ENCODE assay signal across 15 mouse cellular contexts in genomic region chr5:53922149-53922904, GRCm38 (mm10).
A peak's percentile ranks its signal among the peaks of the same experiment; 100 is the strongest.
DNase-seq lines count a peak whose midpoint lies in the region; ATAC-seq lines count a peak whose summit lies in the region.
"Had no signal": no experiment of that assay in that cellular context is flagged by ENCODE, and none has a peak within 500 bp of the region (broad histone marks: within the 10 kb centered on the region; RNA-seq: fewer than 3 reads in every experiment).

No protein-coding gene starts in this region.

- peaks cover 3% of the 10 kb centered on the region; the same call in 1 of the 2 replicates for H3K9me3 ChIP-seq in hindbrain, embryonic 13.5 days
- H3K9me3 ChIP-seq in hindbrain, embryonic 11.5 days (ENCODE audit: control insufficient read depth, low read length), result no peaks in the 10 kb centered on the region
- no peaks in the 10 kb centered on the region for H3K9me3 ChIP-seq in forebrain, embryonic 14.5 days (replicated peaks; ENCODE audit: control insufficient read depth, low read length)
- H3K9me3 ChIP-seq in midbrain, embryonic 12.5 days, result no peaks in the 10 kb centered on the region
- peaks cover 5% of the 10 kb centered on the region; the same call in 1 of the 2 replicates for H3K9me3 ChIP-seq in kidney, embryonic 16.5 days (ENCODE audit: low read length)
- H3K9me3 ChIP-seq: heart, embryonic 10.5 days had no signal

- DNase-seq in hindbrain, embryonic 11.5 days (ENCODE audit: low spot score), result no peak
- peak; percentile 85 for DNase-seq in Muller cell, postnatal 12 days (ENCODE audit: inconsistent ontology term)
- DNase-seq in forebrain, embryonic 14.5 days (ENCODE audit: low spot score), result peak; percentile 71
- no peak for DNase-seq in urinary bladder, postnatal 14 days (ENCODE audit: low spot score)
- DNase-seq in heart, adult 9 months (ENCODE audit: low spot score in 2 of 2), result no peak
- DNase-seq: cerebellum, postnatal 25 days; heart, postnatal 36 days; kidney, adult 2 months; layer of hippocampus, adult 9-11 months; thymus, postnatal 36 days had no signal

- H3K9ac ChIP-seq in hindbrain, embryonic 13.5 days, result no peak overlapping the region
- no peak overlapping the region for H3K9ac ChIP-seq in hindbrain, embryonic 11.5 days (ENCODE audit: low read depth, low read length)
- H3K9ac ChIP-seq in forebrain, embryonic 14.5 days (ENCODE audit: low read length), result no peak overlapping the region
- no peak overlapping the region for H3K9ac ChIP-seq in midbrain, embryonic 12.5 days (replicated peaks)
- no peak overlapping the region for H3K9ac ChIP-seq in kidney, embryonic 16.5 days (replicated peaks; ENCODE audit: low read length)
- H3K9ac ChIP-seq: embryonic facial prominence, embryonic 13.5 days had no signal

- no peak overlapping the region for H3K4me2 ChIP-seq in hindbrain, embryonic 13.5 days
- no peak overlapping the region for H3K4me2 ChIP-seq in hindbrain, embryonic 11.5 days (replicated peaks; ENCODE audit: low read depth, low read length)
- no peak overlapping the region for H3K4me2 ChIP-seq in forebrain, embryonic 14.5 days (ENCODE audit: low read length)
- H3K4me2 ChIP-seq in midbrain, embryonic 12.5 days (replicated peaks), result no peak overlapping the region
- no peak overlapping the region for H3K4me2 ChIP-seq in kidney, embryonic 16.5 days (replicated peaks; ENCODE audit: low read depth, low read length)
- H3K4me2 ChIP-seq: embryonic facial prominence, embryonic 13.5 days had no signal

- no peaks in the 10 kb centered on the region; the same call in none of the 2 replicates for H3K36me3 ChIP-seq in hindbrain, embryonic 13.5 days
- no peaks in the 10 kb centered on the region for H3K36me3 ChIP-seq in hindbrain, embryonic 11.5 days (ENCODE audit: control insufficient read depth, insufficient read depth, low read length)
- H3K36me3 ChIP-seq in forebrain, embryonic 14.5 days (ENCODE audit: control insufficient read depth, insufficient read depth, low read length), result no peaks in the 10 kb centered on the region
- H3K36me3 ChIP-seq in midbrain, embryonic 12.5 days, result no peaks in the 10 kb centered on the region
- H3K36me3 ChIP-seq in kidney, embryonic 16.5 days (ENCODE audit: insufficient read depth, low read length), result no peaks in the 10 kb centered on the region
- H3K36me3 ChIP-seq: embryonic facial prominence, embryonic 13.5 days; heart, embryonic 10.5 days had no signal

- 61% methylated on average over 10 of the region's 10 CpGs for WGBS in hindbrain, embryonic 13.5 days
- WGBS in hindbrain, embryonic 11.5 days, result 80% methylated on average over 10 of the region's 10 CpGs
- 29% methylated on average over 10 of the region's 10 CpGs for WGBS in forebrain, embryonic 14.5 days
- 72% methylated on average over 10 of the region's 10 CpGs for WGBS in midbrain, embryonic 12.5 days
- WGBS in kidney, embryonic 16.5 days, result 72% methylated on average over 10 of the region's 10 CpGs

- H3K4me1 ChIP-seq in hindbrain, embryonic 13.5 days (replicated peaks), result peaks cover 7% of the 10 kb centered on the region; the same call in 1 of the 2 replicates
- no peaks in the 10 kb centered on the region for H3K4me1 ChIP-seq in hindbrain, embryonic 11.5 days (replicated peaks; ENCODE audit: control insufficient read depth, insufficient read depth, low read length)
- H3K4me1 ChIP-seq in forebrain, embryonic 14.5 days (ENCODE audit: control insufficient read depth, insufficient read depth, low read length), result no peaks in the 10 kb centered on the region; the same call in 1 of the 2 replicates
- 0 out of 2 replicates have a peak, but pooled peaks cover 5% of the 10 kb centered on the region for H3K4me1 ChIP-seq in midbrain, embryonic 12.5 days
- H3K4me1 ChIP-seq in kidney, embryonic 16.5 days (ENCODE audit: insufficient read depth, low read length), result peaks cover 11% of the 10 kb centered on the region; the same call in 1 of the 2 replicates

- no peak overlapping the region for H3K4me3 ChIP-seq in hindbrain, embryonic 13.5 days
- no peak overlapping the region for H3K4me3 ChIP-seq in hindbrain, embryonic 11.5 days (ENCODE audit: low read depth, low read length)
- H3K4me3 ChIP-seq in forebrain, embryonic 14.5 days (ENCODE audit: low read depth, low read length), result no peak overlapping the region
- no peak overlapping the region for H3K4me3 ChIP-seq in midbrain, embryonic 12.5 days
- H3K4me3 ChIP-seq in kidney, embryonic 16.5 days (ENCODE audit: low read length), result no peak overlapping the region
- H3K4me3 ChIP-seq: embryonic facial prominence, embryonic 13.5 days; heart, embryonic 10.5 days had no signal

- no peaks in the 10 kb centered on the region for H3K27me3 ChIP-seq in hindbrain, embryonic 13.5 days
- H3K27me3 ChIP-seq in hindbrain, embryonic 11.5 days (ENCODE audit: control insufficient read depth, insufficient read depth, low read length), result no peaks in the 10 kb centered on the region
- H3K27me3 ChIP-seq in forebrain, embryonic 14.5 days (replicated peaks; ENCODE audit: control insufficient read depth, insufficient read depth, low read length), result no peaks in the 10 kb centered on the region
- H3K27me3 ChIP-seq in midbrain, embryonic 12.5 days, result no peaks in the 10 kb centered on the region
- H3K27me3 ChIP-seq in kidney, embryonic 16.5 days (ENCODE audit: insufficient read depth, low read length), result no peaks in the 10 kb centered on the region
- H3K27me3 ChIP-seq: embryonic facial prominence, embryonic 13.5 days had no signal

- no peak overlapping the region for H3K27ac ChIP-seq in hindbrain, embryonic 13.5 days
- no peak overlapping the region for H3K27ac ChIP-seq in hindbrain, embryonic 11.5 days (ENCODE audit: low read depth, low read length)
- H3K27ac ChIP-seq in forebrain, embryonic 14.5 days (ENCODE audit: low read depth, low read length), result no peak overlapping the region; the same call in 1 of the 2 replicates
- H3K27ac ChIP-seq in midbrain, embryonic 12.5 days (replicated peaks), result no peak overlapping the region
- no peak overlapping the region for H3K27ac ChIP-seq in kidney, embryonic 16.5 days (ENCODE audit: low read length)
- H3K27ac ChIP-seq: heart, embryonic 10.5 days had no signal

- peak; percentile 65; the same call in 1 of the 2 replicates for ATAC-seq in hindbrain, embryonic 13.5 days (ENCODE audit: low FRiP score)
- ATAC-seq in hindbrain, embryonic 11.5 days (ENCODE audit: low FRiP score), result no peak
- peak; percentile 83 for ATAC-seq in forebrain, embryonic 14.5 days
- ATAC-seq in midbrain, embryonic 12.5 days (ENCODE audit: low FRiP score, low read depth), result peak; percentile 54
- no peak; the same call in 1 of the 2 replicates for ATAC-seq in kidney, embryonic 16.5 days (ENCODE audit: low FRiP score, low TSS enrichment)

Comparison
In these comparisons a context has a peak if more than half of its experiments do, and no peak if none do; other contexts are left out.
1. ATAC-seq: peak in hindbrain, embryonic 13.5 days (single experiment), forebrain, embryonic 14.5 days (single experiment) and midbrain, embryonic 12.5 days (single experiment); none in hindbrain, embryonic 11.5 days (single experiment) and kidney, embryonic 16.5 days (single experiment).
2. DNase-seq: peak in Muller cell, postnatal 12 days (single experiment) and forebrain, embryonic 14.5 days (single experiment); none in hindbrain, embryonic 11.5 days (single experiment), urinary bladder, postnatal 14 days (single experiment) and heart, adult 9 months (0 of 2).